Mouse (Mus musculus) naive thymus-derived CD4-positive, alpha-beta T cell, adult 2 months (primary cell): ENCODE data around the gene Acad12.
"Not testable (repeated sequence)": the region's sequence is repeated elsewhere in the genome, so short reads cannot be mapped to it uniquely, and the experiment has no call there.

Experiments
- DNase-seq: peaks from one replicate; pipeline ENCODE4 v3.0.0-alpha.2; 2011; ENCODE audit warnings: low read depth

The Acad12 gene

GRCm38 (mm10) chr5:121618592-121619513 is at the start of gene Acad12:
Acad12 (minus strand) TSS chr5:121618938.
- DNase-seq = peak; percentile 83

- no peak for DNase-seq
Observed at GRCm38 (mm10) chr5:121668411-121668810, 49.7 kb upstream of the Acad12 start.

DNA sequence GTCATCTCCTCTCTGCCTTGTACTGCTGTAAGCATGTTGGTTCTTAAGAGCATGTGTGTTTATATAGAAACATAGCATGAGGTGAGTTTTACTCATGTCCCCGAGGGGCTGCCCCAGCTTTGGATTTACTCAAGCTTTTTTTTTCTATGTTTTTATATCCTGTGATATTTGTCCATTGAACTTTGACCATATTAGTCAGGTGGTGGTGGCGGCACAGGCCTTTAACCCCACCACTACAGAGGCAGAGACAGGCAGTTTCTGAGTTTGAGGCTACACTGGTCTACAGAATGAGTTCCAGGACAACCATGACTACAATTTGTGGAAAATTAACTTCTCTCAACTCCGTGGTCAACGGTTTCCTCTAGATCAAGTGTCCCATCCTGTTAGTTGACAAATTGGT is 48.3 kb upstream of the Acad12 start:
- no peak for DNase-seq

- DNase-seq = no peak
Observed at GRCm38 (mm10) chr5:121664971-121665370, 46.2 kb upstream of the Acad12 start.

DNA sequence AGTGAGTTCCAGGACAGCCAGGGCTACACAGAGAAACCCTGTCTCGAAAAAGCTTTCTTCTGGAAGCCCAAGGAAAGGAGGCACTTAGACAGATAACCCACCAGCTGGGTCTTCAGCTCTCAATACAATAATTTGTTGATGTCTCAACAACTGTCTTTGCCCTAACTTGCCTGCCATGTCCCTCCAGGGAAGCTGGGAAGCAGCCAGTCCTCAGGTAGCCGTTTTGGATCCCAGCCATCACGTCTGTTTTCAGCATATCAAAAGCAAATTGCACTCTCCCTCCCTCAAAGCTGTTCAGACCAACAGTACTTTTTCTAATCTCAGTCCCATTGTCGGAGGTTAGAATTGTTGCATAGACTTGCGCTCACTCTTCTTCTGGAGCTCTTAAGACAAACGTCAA is 45.3 kb upstream of the Acad12 start:
- no peak for DNase-seq

- DNase-seq = no peak
Observed at GRCm38 (mm10) chr5:121663456-121663855, 44.7 kb upstream of the Acad12 start.

DNA sequence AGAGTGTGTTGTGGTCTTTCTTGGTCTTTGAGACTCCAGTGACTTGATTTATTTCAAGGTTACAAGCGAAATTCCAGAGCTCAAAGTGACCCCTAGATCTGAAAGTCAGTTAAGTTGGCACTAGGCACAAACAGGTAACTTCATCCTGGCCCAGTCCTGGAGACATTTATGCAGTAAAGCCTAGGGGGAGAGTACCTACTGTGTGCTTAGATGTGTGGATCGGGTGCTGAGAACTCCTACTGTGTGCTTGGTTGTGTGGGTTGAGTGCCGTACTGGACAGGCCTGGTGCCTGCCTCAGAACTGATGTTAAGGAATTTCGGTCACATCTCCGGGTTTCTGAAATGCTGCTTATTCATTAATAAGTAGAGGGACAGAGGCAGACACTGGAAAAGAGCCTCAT is 42.8 kb upstream of the Acad12 start:
- DNase-seq = no peak

DNA sequence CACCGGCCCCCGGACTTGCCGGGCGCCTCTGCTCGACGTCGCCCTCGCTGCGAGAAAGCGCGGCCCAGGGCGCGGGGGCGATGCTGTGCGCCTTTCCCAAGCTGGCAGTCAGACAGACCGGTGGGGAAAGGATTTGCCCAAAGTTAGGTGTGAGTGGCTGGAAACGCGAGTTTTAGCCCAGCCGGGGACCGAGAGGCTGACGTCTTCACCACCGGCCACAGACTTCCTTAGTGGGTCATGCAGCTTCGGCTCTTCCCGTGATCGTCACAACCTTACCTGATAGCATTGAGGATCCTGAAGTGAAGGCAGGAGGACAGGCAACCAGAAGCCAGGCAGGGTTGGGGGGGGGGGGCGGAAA is 42.1 kb upstream of the Acad12 start:
- peak; percentile 63 for DNase-seq

DNA sequence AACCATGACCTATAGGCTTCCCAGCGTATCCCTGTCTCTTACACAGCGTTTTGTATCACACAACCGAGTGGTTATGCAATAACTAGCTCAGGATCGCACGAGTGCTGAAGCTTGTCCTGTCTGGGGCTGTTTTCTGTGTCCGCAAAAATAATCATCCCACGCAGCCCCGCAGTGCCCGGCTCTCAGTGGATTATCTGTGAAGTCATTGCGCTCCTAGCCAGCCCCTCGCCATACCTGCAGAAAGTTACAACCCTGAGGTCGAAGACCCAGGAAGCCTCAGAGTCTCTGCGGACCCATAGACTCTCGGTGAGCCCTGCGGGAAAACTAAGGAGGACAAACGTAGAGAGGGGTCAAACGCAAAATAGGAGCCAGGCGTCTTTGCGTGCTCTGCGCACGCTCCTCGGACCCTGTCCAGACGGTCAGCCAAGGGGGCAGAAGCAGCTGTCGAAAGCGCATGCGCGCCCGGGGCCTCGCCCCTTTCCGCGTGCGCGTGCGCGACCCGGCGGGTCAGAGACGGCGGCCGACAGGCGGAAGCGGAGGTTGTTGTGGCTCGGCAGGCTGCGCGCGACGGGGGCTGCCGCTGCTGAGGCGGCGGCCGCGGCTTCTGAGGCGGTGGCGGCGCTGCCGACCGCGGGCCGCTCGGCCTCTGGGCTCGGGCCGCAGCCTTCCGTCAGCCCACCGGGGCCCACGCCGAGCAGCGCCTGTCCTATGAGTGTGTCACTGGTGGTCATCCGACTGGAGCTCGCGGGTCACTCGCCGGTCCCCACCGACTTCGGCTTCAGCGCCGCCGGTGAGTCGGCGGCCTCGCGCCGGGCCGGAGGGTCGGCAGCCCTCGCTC is 41.5 kb upstream of the Acad12 start, which contains the start of the genes Acad10 and Brap:
Gene Acad10, minus strand, starts transcription at position 456 of the 838 bp plus-strand sequence.
Gene Brap, plus strand, starts transcription at position 505 of the 838 bp plus-strand sequence.
- DNase-seq = peak; percentile 91

GRCm38 (mm10) chr5:121657656-121658055 is 38.9 kb upstream of the Acad12 start:
- not testable (repeated sequence) for DNase-seq

GRCm38 (mm10) chr5:121656866-121657265 is 38.1 kb upstream of the Acad12 start:
- not testable (repeated sequence) for DNase-seq

DNA sequence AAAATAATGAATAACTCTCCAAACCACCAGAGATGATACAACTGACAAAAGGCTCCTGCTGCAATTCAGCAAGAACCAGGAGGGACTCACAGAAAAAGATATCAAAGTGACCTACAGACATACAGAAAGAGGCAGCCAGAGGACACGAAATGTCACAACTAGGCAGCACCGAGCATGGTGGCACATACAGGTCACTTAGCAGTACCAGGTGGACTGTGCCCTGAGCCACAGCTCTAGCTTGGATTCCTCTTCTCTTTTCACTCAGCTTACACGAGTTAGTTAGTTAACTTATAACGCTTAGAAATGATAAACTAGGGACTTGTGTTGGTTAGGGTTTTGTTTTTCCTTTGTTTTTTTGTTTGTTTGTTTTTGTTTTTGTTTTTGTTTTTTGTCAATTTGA is 35.8 kb upstream of the Acad12 start:
- DNase-seq = no peak

DNA sequence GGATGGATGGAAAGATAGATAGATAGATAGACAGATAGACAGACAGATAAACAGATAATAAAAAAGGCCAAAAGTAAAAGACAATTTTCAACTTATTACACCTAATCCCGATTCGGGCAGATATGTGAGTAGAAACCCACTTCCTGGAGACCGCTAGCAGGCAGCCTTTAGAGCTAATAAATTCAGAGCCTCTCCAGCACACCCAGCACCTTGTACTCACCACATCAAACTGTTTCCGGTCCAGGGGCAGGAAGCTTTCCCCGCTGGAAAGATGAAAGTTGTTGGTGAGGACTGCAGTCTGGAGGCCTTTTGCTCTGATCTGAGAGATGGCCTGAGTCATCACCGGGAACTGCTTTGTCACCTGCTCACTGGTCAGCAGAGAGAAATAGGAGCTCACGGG is 30.4 kb upstream of the Acad12 start:
- DNase-seq = no peak

DNA sequence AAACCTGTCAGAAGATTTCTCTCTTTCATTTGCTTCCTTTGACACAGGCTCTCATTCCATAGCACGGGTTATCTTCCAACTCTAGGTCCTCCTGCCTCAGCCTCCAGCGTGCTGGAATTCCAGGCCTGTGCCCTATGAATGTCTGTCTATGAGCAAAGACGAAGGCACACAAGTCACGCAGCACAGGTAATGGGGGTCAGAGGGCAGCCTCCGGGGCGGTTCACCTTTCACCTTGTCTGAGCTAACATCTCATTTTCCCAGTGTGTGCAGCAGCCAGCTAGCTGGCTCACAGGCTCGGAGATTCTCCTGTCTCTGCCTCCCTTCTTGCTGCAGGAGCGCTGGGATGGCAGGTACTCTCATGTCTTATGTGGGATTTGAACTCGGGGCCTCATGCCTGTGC is 20.9 kb upstream of the Acad12 start:
- no peak for DNase-seq

DNA sequence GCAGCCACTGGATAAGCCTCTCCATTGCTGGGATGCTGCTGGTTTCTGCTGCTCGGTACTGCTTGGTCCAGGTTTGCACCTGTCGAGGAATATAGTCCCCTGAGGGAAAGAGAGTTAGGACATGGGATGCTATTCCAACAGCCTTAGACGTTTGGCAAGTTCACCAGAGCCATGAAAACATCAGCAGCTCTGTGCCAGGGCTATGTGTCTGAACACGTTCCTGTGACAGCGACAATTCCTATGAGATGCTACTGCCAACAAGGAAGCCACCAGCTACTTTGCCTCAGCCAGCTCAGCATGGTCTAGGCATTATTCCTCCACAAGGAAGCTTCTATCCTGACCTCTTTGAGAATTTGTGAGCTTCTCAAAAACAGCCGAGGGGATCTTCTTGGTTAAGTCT is 18.6 kb upstream of the Acad12 start:
- no peak for DNase-seq

GRCm38 (mm10) chr5:121634668-121635067 is 15.9 kb upstream of the Acad12 start:
- no peak for DNase-seq

DNA sequence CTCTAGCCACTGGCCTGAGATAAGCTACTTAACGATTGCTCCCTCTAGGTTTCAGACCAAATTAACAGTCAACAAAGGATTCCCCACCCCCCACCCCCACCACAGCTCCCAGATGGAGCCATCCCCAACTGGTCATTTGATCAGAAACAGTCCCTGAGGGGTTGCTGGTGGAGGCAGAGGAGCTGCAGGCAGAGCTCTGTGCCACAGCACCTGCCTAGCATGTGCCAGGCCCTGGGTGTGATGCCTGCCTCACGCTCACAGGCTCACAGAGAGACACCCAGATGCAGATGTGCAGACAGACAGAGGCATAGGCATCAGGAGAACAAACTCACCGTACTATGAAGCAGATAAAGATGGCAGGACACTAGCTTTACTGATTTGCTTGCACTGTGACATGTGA is 14.1 kb upstream of the Acad12 start:
- no peak for DNase-seq

DNA sequence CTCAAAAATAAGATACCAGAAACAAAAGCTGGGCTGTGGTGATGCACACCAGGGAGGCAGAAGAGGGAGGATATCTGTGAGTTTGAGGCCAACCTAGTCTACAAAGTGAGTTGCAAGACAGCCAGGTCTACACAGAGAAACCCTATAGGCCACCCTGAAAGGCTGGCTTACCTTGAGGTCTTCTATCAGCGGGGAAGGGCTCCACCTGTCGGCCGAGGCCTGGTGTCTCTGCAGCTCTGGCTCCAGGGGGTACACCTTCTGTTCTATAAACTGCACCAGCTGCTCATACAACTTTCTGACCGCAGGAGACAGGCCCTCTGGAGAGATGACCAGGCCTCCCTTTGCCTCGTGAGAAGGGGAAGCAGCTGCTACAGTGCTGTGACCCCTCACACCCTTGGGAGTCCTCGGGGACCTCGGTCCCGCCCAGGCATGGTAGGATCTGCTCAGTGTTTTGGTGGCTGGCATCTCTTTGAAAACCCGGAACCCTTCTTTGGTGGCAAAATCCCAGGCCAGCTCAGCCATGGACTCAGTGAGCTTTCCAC is 12.4 kb upstream of the Acad12 start:
- DNase-seq = not testable (repeated sequence)

- DNase-seq = peak; percentile 81
Observed at GRCm38 (mm10) chr5:121627871-121628270, 9.1 kb upstream of the Acad12 start.

DNA sequence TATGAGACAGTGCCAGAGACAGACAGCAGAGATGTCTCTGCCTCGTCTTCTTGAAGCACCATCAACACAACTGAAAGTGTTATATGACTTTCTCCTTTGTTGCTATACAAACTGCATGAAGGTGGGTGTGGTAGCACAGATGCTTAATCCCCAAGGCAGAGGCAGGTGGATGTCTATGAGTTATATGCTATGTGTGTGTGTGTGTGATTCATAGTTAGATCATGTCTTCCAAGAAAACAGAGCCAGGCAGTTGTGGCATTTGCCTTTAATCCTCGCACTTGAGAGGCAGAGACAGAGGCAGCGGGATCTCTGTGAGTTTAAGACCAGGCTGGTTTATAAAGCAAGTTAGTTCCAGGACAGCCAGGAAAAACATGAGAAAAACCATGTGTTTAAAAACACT is 4.5 kb upstream of the Acad12 start:
- no peak for DNase-seq

DNA sequence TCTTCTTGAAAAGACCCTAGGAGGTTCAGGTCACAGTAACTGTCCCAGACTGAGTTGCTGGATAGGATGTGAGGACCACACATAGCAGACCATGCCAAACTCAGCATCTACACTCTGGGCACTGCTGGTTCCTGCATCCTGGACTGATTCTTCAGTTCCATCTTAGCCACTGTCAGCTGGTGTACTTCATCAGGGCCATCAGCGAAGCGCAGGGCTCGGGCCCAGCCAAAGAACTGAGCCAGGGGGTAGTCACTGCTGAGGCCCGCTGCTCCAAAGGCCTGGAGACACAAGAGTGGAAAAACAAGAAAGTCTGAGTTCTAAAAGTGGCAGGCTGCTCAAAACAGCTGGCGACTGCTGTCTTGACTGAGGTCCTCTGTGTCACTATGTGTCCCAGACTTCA is 2.4 kb upstream of the Acad12 start:
- no peak for DNase-seq

DNA sequence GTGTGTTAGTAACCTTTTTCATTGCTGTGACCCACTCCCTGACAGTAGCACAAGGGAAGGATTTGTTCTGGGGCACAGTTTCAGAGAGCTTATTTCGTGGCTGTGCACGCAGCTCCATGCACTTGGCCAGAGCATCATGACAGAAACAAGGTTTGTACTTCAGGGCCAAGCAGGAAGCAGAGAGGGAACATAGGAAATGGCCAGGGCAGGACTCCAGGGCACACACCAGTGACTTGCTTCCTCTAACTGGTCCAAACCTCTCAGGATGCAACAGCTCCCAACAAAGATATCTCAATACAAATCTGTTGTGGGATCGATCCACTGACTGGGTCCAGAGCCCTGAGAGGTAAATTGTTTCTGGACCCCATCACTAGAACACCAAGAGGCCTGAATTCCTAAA is 3.8 kb downstream of the Acad12 start:
- DNase-seq = not testable (repeated sequence)

- DNase-seq = no peak
Observed at GRCm38 (mm10) chr5:121612036-121612435, 6.7 kb downstream of the Acad12 start.
